Mouse (Mus musculus) cortical plate, adult 2 months (tissue): ENCODE measurements around the gene Nt5c1b. TPM values are rescaled to one million over a fixed set of nuclear protein-coding genes. Genes with fewer than 3 reads are reported as not detected.

Source experiments
- H3K27ac ChIP-seq: fragments of 200-500 bp; 2 replicates; pipeline ENCODE4 v1.5.1; 2012; ENCODE audit warnings: low read length, control low read depth, inconsistent platforms; ENCODE audit not compliant: insufficient read depth
- H3K4me1 ChIP-seq: fragments of 200-500 bp; 2 replicates; pipeline ENCODE4 v1.6.1; 2011; ENCODE audit warnings: low read length; ENCODE audit not compliant: control insufficient read depth, insufficient read depth
- H3K4me3 ChIP-seq: fragments of 200-500 bp; 2 replicates; pipeline ENCODE4 v1.5.1; 2011; ENCODE audit warnings: mild to moderate bottlenecking, low read length, control low read depth; ENCODE audit not compliant: insufficient read depth
- CTCF ChIP-seq: fragments of 200-500 bp; IDR thresholded peaks from 2 replicates; pipeline ENCODE4 v1.5.1; 2011; ENCODE audit warnings: mild to moderate bottlenecking, control low read depth, low read length; ENCODE audit not compliant: insufficient read depth; ENCODE audit errors: extremely low read depth
- POLR2A ChIP-seq: fragments of 200-500 bp; IDR thresholded peaks from 2 replicates; pipeline ENCODE4 v1.6.1; 2011; ENCODE audit warnings: mild to moderate bottlenecking, low read length, control low read depth; ENCODE audit not compliant: insufficient read depth; ENCODE audit errors: extremely low read depth
- polyA plus RNA-seq: library from polyadenylated mRNA; depleted of rRNA; stranded (reverse); fragments of >200 nt; gene quantifications from 2 replicates; pipeline ENCODE4 v1.2.3, GENCODE M21; 2012; rRNA removed

Nt5c1b gene
- polyA plus RNA-seq, 1 experiment, result not detected

- no peak overlapping the region for H3K27ac ChIP-seq
- no peak for TF ChIP-seq POLR2A
- no peak for TF ChIP-seq CTCF
- H3K4me1 ChIP-seq, result no peaks in the 10 kb centered on the region
- H3K4me3 ChIP-seq, result no peak overlapping the region
Measured at GRCm38 (mm10) chr12:10411453-10411852, 41.7 kb downstream of the Nt5c1b start.

GRCm38 (mm10) chr12:10422347-10422746 is 52.6 kb downstream of the Nt5c1b start:
- H3K4me3 ChIP-seq, result no peak overlapping the region
- no peak overlapping the region for H3K27ac ChIP-seq
- H3K4me1 ChIP-seq, result no peaks in the 10 kb centered on the region
- no peak for TF ChIP-seq CTCF
- TF ChIP-seq POLR2A, result no peak

- no peak for TF ChIP-seq POLR2A
- TF ChIP-seq CTCF, result no peak
Measured at GRCm38 (mm10) chr12:10425982-10426863, 56.5 kb downstream of the Nt5c1b start.

GRCm38 (mm10) chr12:10430999-10431398 is 61.2 kb downstream of the Nt5c1b start:
- no peaks in the 10 kb centered on the region for H3K4me1 ChIP-seq
- H3K27ac ChIP-seq, result no peak overlapping the region
- no peak for TF ChIP-seq POLR2A
- no peak for TF ChIP-seq CTCF
- H3K4me3 ChIP-seq, result no peak overlapping the region

More at GRCm38 (mm10) chr12:10425982-10426863, 56.5 kb downstream of the Nt5c1b start:
- H3K4me3 ChIP-seq, result no peak overlapping the region
- H3K4me1 ChIP-seq, result no peaks in the 10 kb centered on the region
- H3K27ac ChIP-seq, result no peak overlapping the region

GRCm38 (mm10) chr12:10438054-10439001 is 68.6 kb downstream of the Nt5c1b start:
- H3K4me1 ChIP-seq, result no peaks in the 10 kb centered on the region
- TF ChIP-seq CTCF, result peak; percentile 83
- TF ChIP-seq POLR2A, result no peak
- H3K27ac ChIP-seq, result no peak overlapping the region
- no peak overlapping the region for H3K4me3 ChIP-seq

Other genes starting within 250 kb of the Nt5c1b start
- 31.5 and 32.6 TPM in 2 replicates for gene Rdh14, start 20.8 kb downstream of the Nt5c1b start, polyA plus RNA-seq